Mouse (Mus musculus) cortical plate, adult 2 months (tissue): ENCODE results near the gene Apeh.

Experiments used
- CTCF ChIP-seq: fragments of 200-500 bp; IDR thresholded peaks from 2 replicates; pipeline ENCODE4 v1.5.1; 2011; ENCODE audit warnings: mild to moderate bottlenecking, control low read depth, low read length; ENCODE audit not compliant: insufficient read depth; ENCODE audit errors: extremely low read depth
- POLR2A ChIP-seq: fragments of 200-500 bp; IDR thresholded peaks from 2 replicates; pipeline ENCODE4 v1.6.1; 2011; ENCODE audit warnings: mild to moderate bottlenecking, low read length, control low read depth; ENCODE audit not compliant: insufficient read depth; ENCODE audit errors: extremely low read depth

DNA sequence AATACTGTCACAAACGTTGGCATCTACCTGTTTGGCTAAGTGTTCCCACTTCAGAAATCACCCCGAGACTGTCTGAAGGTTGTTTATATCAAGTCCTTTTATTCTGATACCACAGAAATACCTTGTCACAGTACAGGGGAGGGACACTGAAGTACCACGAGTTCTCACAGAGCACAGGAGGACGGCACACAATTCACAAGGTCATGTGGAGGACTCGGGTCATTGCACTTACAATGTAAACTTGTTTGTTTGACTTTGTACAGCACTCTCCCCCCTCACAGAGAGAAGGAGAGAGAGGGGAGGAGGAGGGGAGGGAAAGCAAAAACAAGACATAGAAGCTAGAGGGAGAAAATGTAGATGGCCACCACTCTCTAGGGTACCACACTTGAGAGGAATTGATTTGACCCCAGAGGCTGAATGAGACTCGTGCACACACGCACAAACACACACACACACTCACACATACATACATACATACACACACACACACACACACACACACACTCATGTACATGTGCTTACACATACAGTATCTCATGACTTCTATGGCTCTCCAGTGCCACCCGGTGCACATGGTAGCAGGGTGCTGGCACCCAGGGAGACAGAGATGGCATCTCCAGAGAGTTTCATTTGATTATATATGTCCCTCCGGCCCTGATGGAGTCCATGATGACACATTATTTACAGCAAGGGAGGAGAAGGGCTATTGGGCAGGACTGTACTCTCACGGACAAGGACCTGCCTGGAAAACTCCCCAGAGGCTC, 1.7 kb upstream of the Apeh start:
- TF ChIP-seq CTCF (no peak), POLR2A (no peak)
